Mouse (Mus musculus): ENCODE measurements at regions not wholly inside any gene's neighbourhood (a gene's known extent, or its start where the extent isn't known, plus 50 kb on each side); places are given as distances from the start of the nearest gene placed in this dataset.

GRCm38 (mm10) chr8:44691140-44691539 is 244.1 kb upstream of the Fat1 start:
- no peaks in the 10 kb centered on the region for H3K36me3 ChIP-seq (ENCODE audit: control insufficient read depth, insufficient read depth, low read length)
- TF ChIP-seq EP300 (optimal IDR thresholded peaks at IDR 0.05) (no peak), CTCF (IDR thresholded peaks at IDR 0.05; ENCODE audit: low read depth) (no peak)

GRCm38 (mm10) chr8:44692036-44692688 is 243.1 kb upstream of the Fat1 start:
- no peak for TF ChIP-seq CTCF (IDR thresholded peaks at IDR 0.05; ENCODE audit: low read depth)
- no peak for TF ChIP-seq EP300 (optimal IDR thresholded peaks at IDR 0.05)
- DNase-seq (ENCODE audit: low spot score), result no peak
- WGBS, result 68% methylated on average over 8 of the region's 8 CpGs

More at GRCm38 (mm10) chr8:44691140-44691539, 244.1 kb upstream of the Fat1 start:
- H3K9ac ChIP-seq (ENCODE audit: low read length), result no peak overlapping the region
- no peaks in the 10 kb centered on the region for H3K9me3 ChIP-seq (ENCODE audit: control insufficient read depth, low read length)
- no peak overlapping the region for H3K27ac ChIP-seq (replicated peaks)
- no peak overlapping the region for H3K4me3 ChIP-seq (ENCODE audit: low read depth, low read length)
- H3K27me3 ChIP-seq (ENCODE audit: control insufficient read depth, insufficient read depth, low read length), result no peaks in the 10 kb centered on the region
- no peaks in the 10 kb centered on the region for H3K4me1 ChIP-seq (replicated peaks; ENCODE audit: control insufficient read depth, insufficient read depth)
- WGBS, result 41% methylated on average over 7 of the region's 7 CpGs
- ATAC-seq (ENCODE audit: low FRiP score, low TSS enrichment) (no peak), DNase-seq (ENCODE audit: low spot score) (no peak)
- no peak overlapping the region for H3K4me2 ChIP-seq (replicated peaks; ENCODE audit: low read depth)

GRCm38 (mm10) chr8:44694861-44695260 is 240.4 kb upstream of the Fat1 start:
- TF ChIP-seq CTCF (IDR thresholded peaks at IDR 0.05; ENCODE audit: low read depth) (no peak), EP300 (optimal IDR thresholded peaks at IDR 0.05) (no peak)
- 43% methylated on average over 9 of the region's 9 CpGs for WGBS
- ATAC-seq (ENCODE audit: low FRiP score, low TSS enrichment) (no peak), DNase-seq (ENCODE audit: low spot score) (no peak)
- Histone ChIP-seq H3K4me3 (ENCODE audit: low read depth, low read length) (no peak overlapping the region), H3K4me2 (replicated peaks; ENCODE audit: low read depth) (no peak overlapping the region; the same call in 1 of the 2 replicates), H3K4me1 (replicated peaks; ENCODE audit: control insufficient read depth, insufficient read depth) (no peaks in the 10 kb centered on the region), H3K27ac (replicated peaks) (no peak overlapping the region), H3K9ac (ENCODE audit: low read length) (no peak overlapping the region), H3K36me3 (ENCODE audit: control insufficient read depth, insufficient read depth, low read length) (no peaks in the 10 kb centered on the region), H3K9me3 (ENCODE audit: control insufficient read depth, low read length) (no peaks in the 10 kb centered on the region), H3K27me3 (ENCODE audit: control insufficient read depth, insufficient read depth, low read length) (no peaks in the 10 kb centered on the region)

More at GRCm38 (mm10) chr8:44692036-44692688, 243.1 kb upstream of the Fat1 start:
- no peak overlapping the region for H3K4me2 ChIP-seq (replicated peaks; ENCODE audit: low read depth)
- no peaks in the 10 kb centered on the region for H3K36me3 ChIP-seq (ENCODE audit: control insufficient read depth, insufficient read depth, low read length)
- no peak overlapping the region for H3K27ac ChIP-seq (replicated peaks)
- no peak overlapping the region for H3K9ac ChIP-seq (ENCODE audit: low read length)
- H3K4me3 ChIP-seq (ENCODE audit: low read depth, low read length), result no peak overlapping the region
- H3K9me3 ChIP-seq (ENCODE audit: control insufficient read depth, low read length), result no peaks in the 10 kb centered on the region
- no peak for ATAC-seq (ENCODE audit: low FRiP score, low TSS enrichment)
- no peaks in the 10 kb centered on the region for H3K27me3 ChIP-seq (ENCODE audit: control insufficient read depth, insufficient read depth, low read length)
- H3K4me1 ChIP-seq (replicated peaks; ENCODE audit: control insufficient read depth, insufficient read depth), result no peaks in the 10 kb centered on the region

- ATAC-seq (ENCODE audit: low FRiP score, low TSS enrichment) (peak; percentile 77; the same call in 1 of the 2 replicates), DNase-seq (ENCODE audit: low spot score) (peak; percentile 31)
- 27% methylated on average over 9 of the region's 9 CpGs for WGBS
- no peaks in the 10 kb centered on the region for H3K9me3 ChIP-seq (ENCODE audit: control insufficient read depth, low read length)
- H3K27me3 ChIP-seq (ENCODE audit: control insufficient read depth, insufficient read depth, low read length), result no peaks in the 10 kb centered on the region
- H3K4me3 ChIP-seq (ENCODE audit: low read depth, low read length), result no peak overlapping the region
- no peak overlapping the region for H3K27ac ChIP-seq (replicated peaks)
- H3K36me3 ChIP-seq (ENCODE audit: control insufficient read depth, insufficient read depth, low read length), result no peaks in the 10 kb centered on the region
- TF ChIP-seq CTCF (IDR thresholded peaks at IDR 0.05; ENCODE audit: low read depth) (no peak), EP300 (optimal IDR thresholded peaks at IDR 0.05) (no peak)
- H3K9ac ChIP-seq (ENCODE audit: low read length), result no peak overlapping the region
- H3K4me2 ChIP-seq (replicated peaks; ENCODE audit: low read depth), result no peak overlapping the region
- no peaks in the 10 kb centered on the region for H3K4me1 ChIP-seq (replicated peaks; ENCODE audit: control insufficient read depth, insufficient read depth)
Measured at GRCm38 (mm10) chr8:44696066-44696853, 239.0 kb upstream of the Fat1 start.

GRCm38 (mm10) chr8:44699384-44700105 is 235.7 kb upstream of the Fat1 start:
- H3K9ac ChIP-seq (ENCODE audit: low read length), result no peak overlapping the region
- 65% methylated on average over 18 of the region's 18 CpGs for WGBS
- H3K4me1 ChIP-seq (replicated peaks; ENCODE audit: control insufficient read depth, insufficient read depth), result no peaks in the 10 kb centered on the region
- no peak for DNase-seq (ENCODE audit: low spot score)
- H3K27ac ChIP-seq (replicated peaks), result no peak overlapping the region
- H3K36me3 ChIP-seq (ENCODE audit: control insufficient read depth, insufficient read depth, low read length), result no peaks in the 10 kb centered on the region
- TF ChIP-seq CTCF (IDR thresholded peaks at IDR 0.05; ENCODE audit: low read depth) (peak; percentile 37), EP300 (optimal IDR thresholded peaks at IDR 0.05) (no peak)
- H3K4me2 ChIP-seq (replicated peaks; ENCODE audit: low read depth), result no peak overlapping the region
- H3K9me3 ChIP-seq (ENCODE audit: control insufficient read depth, low read length), result no peaks in the 10 kb centered on the region
- H3K27me3 ChIP-seq (ENCODE audit: control insufficient read depth, insufficient read depth, low read length), result no peaks in the 10 kb centered on the region
- ATAC-seq (ENCODE audit: low FRiP score, low TSS enrichment), result no peak
- H3K4me3 ChIP-seq (ENCODE audit: low read depth, low read length), result no peak overlapping the region
